Mouse (Mus musculus): ENCODE data around the gene Nup155.

The Nup155 gene

GRCm38 (mm10) chr15:8190435-8190834 lies 81.4 kb downstream of the Nup155 start:
- no peak for DNase-seq (ENCODE audit: low spot score)

GRCm38 (mm10) chr15:8200317-8200716 lies 91.2 kb downstream of the Nup155 start:
- DNase-seq (ENCODE audit: low spot score): no peak

GRCm38 (mm10) chr15:8208362-8208761 lies 99.3 kb downstream of the Nup155 start:
- no peak for DNase-seq (ENCODE audit: low spot score)
